Mouse (Mus musculus): ENCODE data around the gene Nat8f6.
"Not testable (repeated sequence)": the region's sequence is repeated elsewhere in the genome, so short reads cannot be mapped to it uniquely, and the experiment has no call there.

The Nat8f6 gene

GRCm38 (mm10) chr6:85836098-85836497 lies 15.3 kb upstream of the Nat8f6 start:
- DNase-seq (ENCODE audit: low read depth, low spot score) = not testable (repeated sequence)

- not testable (repeated sequence) for DNase-seq (ENCODE audit: low read depth, low spot score)
Observed at GRCm38 (mm10) chr6:85835104-85835503, 14.3 kb upstream of the Nat8f6 start.

GRCm38 (mm10) chr6:85834504-85835100 lies 13.8 kb upstream of the Nat8f6 start:
- peak; percentile 46 for DNase-seq (ENCODE audit: low read depth, low spot score)

- DNase-seq (ENCODE audit: low read depth, low spot score) = no peak
Observed at GRCm38 (mm10) chr6:85831796-85832321, 11.1 kb upstream of the Nat8f6 start, which contains the start of gene Nat8. Nat8 (minus strand) TSS chr6:85832082.

GRCm38 (mm10) chr6:85829462-85829861 lies 8.7 kb upstream of the Nat8f6 start:
- DNase-seq (ENCODE audit: low read depth, low spot score) = no peak

GRCm38 (mm10) chr6:85825886-85826285 lies 5.1 kb upstream of the Nat8f6 start:
- no peak for DNase-seq (ENCODE audit: low read depth, low spot score)

- DNase-seq (ENCODE audit: low read depth, low spot score) = no peak
Observed at GRCm38 (mm10) chr6:85823382-85824090, 2.8 kb upstream of the Nat8f6 start.

GRCm38 (mm10) chr6:85822286-85822685 lies 1.5 kb upstream of the Nat8f6 start:
- DNase-seq (ENCODE audit: low read depth, low spot score) = no peak

- no peak for DNase-seq (ENCODE audit: low read depth, low spot score)
Observed at GRCm38 (mm10) chr6:85818338-85818737, 2.4 kb downstream of the Nat8f6 start.

GRCm38 (mm10) chr6:85813339-85813738 lies 7.4 kb downstream of the Nat8f6 start:
- DNase-seq (ENCODE audit: low read depth, low spot score) = no peak

- peak; percentile 15 for DNase-seq (ENCODE audit: low read depth, low spot score)
Observed at GRCm38 (mm10) chr6:85810942-85811537, 9.7 kb downstream of the Nat8f6 start.

- DNase-seq (ENCODE audit: low read depth, low spot score) = not testable (repeated sequence)
Observed at GRCm38 (mm10) chr6:85810514-85810913, 10.2 kb downstream of the Nat8f6 start.

GRCm38 (mm10) chr6:85809784-85810183 lies 11.0 kb downstream of the Nat8f6 start:
- DNase-seq (ENCODE audit: low read depth, low spot score) = not testable (repeated sequence)

- DNase-seq (ENCODE audit: low read depth, low spot score) = not testable (repeated sequence)
Observed at GRCm38 (mm10) chr6:85803180-85803579, 17.6 kb downstream of the Nat8f6 start.

- DNase-seq (ENCODE audit: low read depth, low spot score) = peak; percentile 31
Observed at GRCm38 (mm10) chr6:85765532-85765931, 55.2 kb downstream of the Nat8f6 start, which contains the start of gene Nat8f3. Nat8f3 (minus strand) TSS chr6:85765754.

GRCm38 (mm10) chr6:85763127-85764070 lies 57.4 kb downstream of the Nat8f6 start:
- DNase-seq (ENCODE audit: low read depth, low spot score) = peak; percentile 1

- not testable (repeated sequence) for DNase-seq (ENCODE audit: low read depth, low spot score)
Observed at GRCm38 (mm10) chr6:85762678-85763077, 58.1 kb downstream of the Nat8f6 start.

All from brain, adult 2 months (tissue).